Mouse (Mus musculus) G1E (cell line): ENCODE results near the gene Clip1. TPM values are rescaled to one million over a fixed set of nuclear protein-coding genes. Genes with fewer than 3 reads are reported as not detected.

Source experiments
- ATAC-seq: 2 replicates; pipeline ENCODE4 v1.8.0; 2016; ENCODE audit warnings: mild to moderate bottlenecking; ENCODE audit not compliant: insufficient number of reproducible peaks, poor library complexity, low FRiP score, severe bottlenecking; ENCODE audit errors: extremely low read depth
- DNase-seq: peaks from one replicate; pipeline ENCODE4 v3.0.0; 2012; ENCODE audit warnings: low spot score
- H3K27me3 ChIP-seq: 2 replicates; pipeline ENCODE4 v1.6.1; 2012; ENCODE audit warnings: mild to moderate bottlenecking, low read length, inconsistent platforms; ENCODE audit not compliant: insufficient read depth
- H3K36me3 ChIP-seq: replicated peaks from 2 replicates; pipeline ENCODE3; 2012; ENCODE audit warnings: mild to moderate bottlenecking, inconsistent platforms
- H3K4me1 ChIP-seq: 2 replicates; pipeline ENCODE4 v1.6.1; 2012; ENCODE audit warnings: low read depth, low read length, inconsistent platforms, mixed read lengths; ENCODE audit not compliant: insufficient read depth
- H3K4me3 ChIP-seq: 2 replicates; pipeline ENCODE4 v1.5.1; 2012; ENCODE audit warnings: low read depth, mild to moderate bottlenecking, inconsistent platforms, low read length, moderate library complexity, mixed read lengths
- H3K9me3 ChIP-seq: replicated peaks from 2 replicates; pipeline ENCODE4 v1.6.1; 2012; ENCODE audit warnings: inconsistent platforms
- CTCF ChIP-seq: IDR thresholded peaks from 2 replicates; pipeline ENCODE4 v1.5.1; 2012; ENCODE audit warnings: low read depth, low read length, inconsistent platforms, mixed read lengths
- GATA1 ChIP-seq: IDR thresholded peaks from 2 replicates; pipeline ENCODE4 v1.6.1; 2012; ENCODE audit warnings: borderline replicate concordance, low read length, inconsistent platforms, mixed read lengths
- GATA2 ChIP-seq: IDR thresholded peaks from 2 replicates; pipeline ENCODE4 v1.6.1; 2012; ENCODE audit warnings: low read depth, low read length, inconsistent platforms, borderline replicate concordance
- POLR2AphosphoS5 ChIP-seq: IDR thresholded peaks from 2 replicates; pipeline ENCODE4 v1.6.1; 2012; ENCODE audit warnings: low read depth, low read length, inconsistent platforms; ENCODE audit not compliant: insufficient replicate concordance
- TAL1 ChIP-seq: conservative IDR thresholded peaks from 2 replicates; pipeline ENCODE4 v1.6.1; 2012; ENCODE audit warnings: low read depth, low read length, inconsistent platforms, mixed read lengths
- polyA plus RNA-seq: library from polyadenylated mRNA; stranded (reverse); fragments of >175 nt; gene quantifications from 2 replicates; pipeline ENCODE4 v1.2.3, GENCODE M21; 2012
- total RNA-seq, 2 experiments: library from RNA; stranded (forward) in 1 of 2; stranded (reverse) in 1 of 2; fragments of 200-1000 nt in 1 of 2; fragments of >200 nt in 1 of 2; fragmentation: Nextera tagmentation in 1 of 2; gene quantifications; 2 replicates each; pipeline ENCODE4 v1.2.3; 2014 to 2017

Gene Clip1
- total and polyA plus RNA-seq, 3 experiments, result 12.9 to 59.1 (median 49.1) TPM

GRCm38 (mm10) chr5:123653287-123653801, 31.1 kb downstream of the Clip1 start:
- Histone ChIP-seq H3K9me3 (no peaks in the 10 kb centered on the region), H3K4me3 (no peak overlapping the region), H3K36me3 (peaks cover 61% of the 10 kb centered on the region), H3K4me1 (no peaks in the 10 kb centered on the region), H3K27me3 (no peaks in the 10 kb centered on the region)
- ATAC-seq (no peak), DNase-seq (no peak)
- TF ChIP-seq GATA1 (no peak), TAL1 (no peak), GATA2 (no peak), CTCF (no peak), POLR2AphosphoS5 (no peak)

- Histone ChIP-seq H3K4me1 (no peaks in the 10 kb centered on the region), H3K4me3 (no peak overlapping the region), H3K9me3 (no peaks in the 10 kb centered on the region), H3K36me3 (peaks cover 76% of the 10 kb centered on the region), H3K27me3 (no peaks in the 10 kb centered on the region)
- no peak for TF ChIP-seq POLR2AphosphoS5
- no peak for TF ChIP-seq TAL1
- ATAC-seq, result no peak
- no peak for DNase-seq
Observed at GRCm38 (mm10) chr5:123650825-123651224, 33.6 kb downstream of the Clip1 start.

GRCm38 (mm10) chr5:123642401-123642800, 42.0 kb downstream of the Clip1 start:
- TF ChIP-seq GATA1, result no peak
- TF ChIP-seq GATA2, result no peak
- TF ChIP-seq POLR2AphosphoS5, result no peak
- TF ChIP-seq CTCF, result no peak
- TF ChIP-seq TAL1, result no peak
- Histone ChIP-seq H3K4me3 (no peak overlapping the region), H3K36me3 (peaks cover 82% of the 10 kb centered on the region), H3K27me3 (no peaks in the 10 kb centered on the region), H3K9me3 (no peaks in the 10 kb centered on the region), H3K4me1 (no peaks in the 10 kb centered on the region)
- DNase-seq, result no peak
- ATAC-seq, result no peak

- Histone ChIP-seq H3K4me3 (no peak overlapping the region), H3K27me3 (no peaks in the 10 kb centered on the region), H3K4me1 (no peaks in the 10 kb centered on the region), H3K36me3 (peaks cover 77% of the 10 kb centered on the region), H3K9me3 (no peaks in the 10 kb centered on the region)
- TF ChIP-seq POLR2AphosphoS5 (no peak), GATA2 (no peak), CTCF (no peak), GATA1 (no peak)
- no peak for DNase-seq
- ATAC-seq, result no peak
Observed at GRCm38 (mm10) chr5:123641259-123641900, 43.0 kb downstream of the Clip1 start.

GRCm38 (mm10) chr5:123640181-123640580, 44.2 kb downstream of the Clip1 start:
- no peak for ATAC-seq
- H3K9me3 ChIP-seq, result no peaks in the 10 kb centered on the region
- H3K27me3 ChIP-seq, result no peaks in the 10 kb centered on the region
- no peak for DNase-seq
- TF ChIP-seq POLR2AphosphoS5 (no peak), CTCF (no peak), GATA2 (no peak), TAL1 (no peak), GATA1 (no peak)
- H3K4me1 ChIP-seq, result no peaks in the 10 kb centered on the region
- H3K36me3 ChIP-seq, result peaks cover 76% of the 10 kb centered on the region
- no peak overlapping the region for H3K4me3 ChIP-seq

GRCm38 (mm10) chr5:123631210-123631609, 53.2 kb downstream of the Clip1 start:
- peaks cover 66% of the 10 kb centered on the region for H3K36me3 ChIP-seq
- TF ChIP-seq POLR2AphosphoS5, result no peak
- no peak for TF ChIP-seq TAL1
- TF ChIP-seq GATA2, result no peak
- no peak for TF ChIP-seq GATA1
- no peak for TF ChIP-seq CTCF
- no peak for DNase-seq

More at GRCm38 (mm10) chr5:123631210-123631609, 53.2 kb downstream of the Clip1 start:
- ATAC-seq, result no peak
- no peaks in the 10 kb centered on the region for H3K27me3 ChIP-seq
- H3K4me1 ChIP-seq, result no peaks in the 10 kb centered on the region
- no peaks in the 10 kb centered on the region for H3K9me3 ChIP-seq
- H3K4me3 ChIP-seq, result no peak overlapping the region
